16 mouse cellular contexts compared by ENCODE assay signal in the genomic region with DNA sequence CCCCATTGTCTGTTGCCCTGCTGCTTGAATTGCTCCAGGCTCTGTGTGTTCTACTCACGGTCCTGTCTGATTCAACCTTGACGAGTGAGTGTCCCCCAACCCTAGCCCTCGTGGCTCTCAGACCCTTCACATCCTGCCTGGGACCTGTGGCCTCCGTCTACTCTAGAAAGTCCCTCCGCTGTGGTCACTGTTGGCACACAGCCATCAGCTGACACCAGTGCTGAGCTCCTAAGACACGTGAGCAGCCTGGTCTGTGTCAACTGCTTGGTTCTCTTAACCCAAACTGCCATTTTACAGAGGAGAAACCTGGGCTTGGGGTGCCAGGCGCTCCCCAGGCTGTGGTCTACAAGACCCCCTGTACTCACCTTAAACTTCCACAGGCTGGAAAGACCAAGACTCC.
DNase-seq lines count a peak whose midpoint lies in the region; ATAC-seq and TF ChIP-seq lines count a peak whose summit lies in the region.
"Had no signal": no experiment of that assay in that cellular context is flagged by ENCODE, and none has a peak within 500 bp of the region (broad histone marks: within the 10 kb centered on the region; RNA-seq: fewer than 3 reads in every experiment).

No protein-coding gene starts in this region.

- H3K4me1 ChIP-seq in heart, adult 2 months (ENCODE audit: control insufficient read depth, insufficient read depth, low read length), result no peaks in the 10 kb centered on the region
- no peaks in the 10 kb centered on the region for H3K4me1 ChIP-seq in lung, postnatal 0 days (ENCODE audit: insufficient read depth, low read depth, low read length)
- H3K4me1 ChIP-seq: midbrain, embryonic 15.5 days had no signal

- H3K4me2 ChIP-seq in lung, postnatal 0 days (replicated peaks; ENCODE audit: low read depth, low read length), result no peak overlapping the region
- H3K4me2 ChIP-seq: hindbrain, embryonic 14.5 days; limb, embryonic 15.5 days; midbrain, embryonic 15.5 days; neural tube, embryonic 12.5 days had no signal

- DNase-seq in heart, postnatal 10 days, result peak; percentile 32 to 36
- no peak for DNase-seq in heart, adult 2 months
- peak; percentile 12 for DNase-seq in lung, postnatal 36 days
- DNase-seq in lung, postnatal 0 days (ENCODE audit: low spot score), result no peak
- peak; percentile 31 for DNase-seq in adrenal gland, adult 8-10 months
- peak; percentile 18 for DNase-seq in gastrocnemius, postnatal 14 days
- DNase-seq in spleen, postnatal 4 days (ENCODE audit: low spot score in 2 of 2), result no peak
- DNase-seq: forebrain, postnatal 0 days; kidney, adult 11 months; spleen, adult 18-20 months had no signal

- TF ChIP-seq CTCF in heart, adult 2 months (IDR thresholded peaks at IDR 0.05), result no peak
- TF ChIP-seq CTCF in lung, postnatal 0 days (IDR thresholded peaks at IDR 0.05), result no peak

- H3K27me3 ChIP-seq in heart, adult 2 months (ENCODE audit: control insufficient read depth, insufficient read depth, low read length), result no peaks in the 10 kb centered on the region
- no peaks in the 10 kb centered on the region for H3K27me3 ChIP-seq in lung, postnatal 0 days (replicated peaks; ENCODE audit: insufficient read depth, low read length)
- H3K27me3 ChIP-seq: midbrain, embryonic 15.5 days; neural tube, embryonic 12.5 days had no signal

- no peaks in the 10 kb centered on the region for H3K9me3 ChIP-seq in lung, postnatal 0 days (ENCODE audit: low read length)
- H3K9me3 ChIP-seq: limb, embryonic 15.5 days; midbrain, embryonic 15.5 days; neural tube, embryonic 12.5 days had no signal

- no peak for ATAC-seq in lung, postnatal 0 days
- no peak for ATAC-seq in monocyte, adult 5-6 weeks (replicated peaks; ENCODE audit: insufficient number of reproducible peaks, low FRiP score, low TSS enrichment, poor library complexity, severe bottlenecking)
- ATAC-seq: forebrain, postnatal 0 days; midbrain, embryonic 15.5 days had no signal

- WGBS in heart, adult 2 months, result 32% methylated on average over 7 of the region's 7 CpGs
- WGBS in lung, postnatal 0 days, result 31% methylated on average over 7 of the region's 7 CpGs

- H3K36me3 ChIP-seq in heart, adult 2 months (ENCODE audit: control insufficient read depth, insufficient read depth, low read length), result no peaks in the 10 kb centered on the region
- no peaks in the 10 kb centered on the region for H3K36me3 ChIP-seq in lung, postnatal 0 days (ENCODE audit: insufficient read depth, low read length)
- H3K36me3 ChIP-seq: limb, embryonic 15.5 days; midbrain, embryonic 15.5 days; neural tube, embryonic 12.5 days had no signal

- H3K79me2 ChIP-seq in heart, adult 2 months (replicated peaks; ENCODE audit: control insufficient read depth, insufficient read depth, low read length), result no peaks in the 10 kb centered on the region

- intact Hi-C loops in heart, postnatal 10 days (cut with DNase I), result no loop called here
- intact Hi-C loops in heart, adult 2 months (cut with DNase I), result no loop called here
- intact Hi-C loops in gastrocnemius, postnatal 14 days (cut with DNase I; ENCODE audit: low total_unique reads), result no loop called here

- TF ChIP-seq EP300 in heart, adult 2 months (IDR thresholded peaks at IDR 0.05; ENCODE audit: insufficient read depth, low read depth, low read length), result no peak
- no peak for TF ChIP-seq EP300 in lung, postnatal 0 days (IDR thresholded peaks at IDR 0.05)

- no peak overlapping the region for H3K27ac ChIP-seq in heart, adult 2 months
- no peak overlapping the region for H3K27ac ChIP-seq in lung, postnatal 0 days (ENCODE audit: low read length)
- H3K27ac ChIP-seq: hindbrain, embryonic 14.5 days; layer of hippocampus, adult 2 months; limb, embryonic 15.5 days; midbrain, embryonic 15.5 days; neural tube, embryonic 12.5 days had no signal

- H3K9ac ChIP-seq in heart, adult 2 months (ENCODE audit: low read depth, low read length), result no peak overlapping the region
- H3K9ac ChIP-seq in lung, postnatal 0 days (replicated peaks; ENCODE audit: low read depth), result no peak overlapping the region
- H3K9ac ChIP-seq: forebrain, postnatal 0 days; hindbrain, embryonic 14.5 days; limb, embryonic 15.5 days; midbrain, embryonic 15.5 days; neural tube, embryonic 12.5 days had no signal

- TF ChIP-seq POLR2A in heart, adult 2 months (IDR thresholded peaks at IDR 0.05; ENCODE audit: insufficient read depth, low read depth, low read length), result no peak

- H3K4me3 ChIP-seq in heart, adult 2 months, result no peak overlapping the region
- no peak overlapping the region for H3K4me3 ChIP-seq in lung, postnatal 0 days (ENCODE audit: low read depth, low read length)
- H3K4me3 ChIP-seq: layer of hippocampus, adult 2 months; limb, embryonic 15.5 days; midbrain, embryonic 15.5 days; neural tube, embryonic 12.5 days had no signal

Comparison
In these comparisons a context has a peak if more than half of its experiments do, and no peak if none do; other contexts are left out.
1. DNase-seq: peak in heart, postnatal 10 days (2 of 2), lung, postnatal 36 days (single experiment), adrenal gland, adult 8-10 months (single experiment) and gastrocnemius, postnatal 14 days (single experiment); none in heart, adult 2 months (0 of 2), lung, postnatal 0 days (single experiment) and spleen, postnatal 4 days (0 of 2).